Mouse (Mus musculus) limb, embryonic 12.5 days (tissue): ENCODE results near the gene Marco. TPM values are rescaled to one million over a fixed set of nuclear protein-coding genes. Genes with fewer than 3 reads are reported as not detected.

Source experiments
- ATAC-seq: fragments of 200-750 bp; cut with Nextera tagmentation; 2 replicates; pipeline ENCODE4 v1.8.0; 2017; ENCODE audit warnings: low read depth, moderate TSS enrichment; ENCODE audit not compliant: insufficient number of reproducible peaks, insufficient read depth, low FRiP score, low TSS enrichment
- H3K27ac ChIP-seq: fragments of 300-500 bp; sonication (generic); 2 replicates; pipeline ENCODE4 v1.5.1; 2016; ENCODE audit warnings: mild to moderate bottlenecking, moderate library complexity
- H3K27me3 ChIP-seq: fragments of 300-500 bp; sonication (generic); 2 replicates; pipeline ENCODE4 v1.6.1; 2016; ENCODE audit warnings: mild to moderate bottlenecking, moderate library complexity
- H3K36me3 ChIP-seq: fragments of 300-500 bp; sonication (generic); 2 replicates; pipeline ENCODE4 v1.6.1; 2016; ENCODE audit warnings: mild to moderate bottlenecking, moderate library complexity
- H3K4me1 ChIP-seq: fragments of 300-500 bp; sonication (generic); replicated peaks from 2 replicates; pipeline ENCODE4 v1.6.1; 2016
- H3K4me2 ChIP-seq: fragments of 300-500 bp; sonication (generic); 2 replicates; pipeline ENCODE4 v1.6.1; 2016; ENCODE audit warnings: mild to moderate bottlenecking, moderate library complexity
- H3K4me3 ChIP-seq: fragments of 300-500 bp; sonication (generic); replicated peaks from 2 replicates; pipeline ENCODE4 v1.5.1; 2016; ENCODE audit warnings: mild to moderate bottlenecking
- H3K9ac ChIP-seq: fragments of 300-500 bp; sonication (generic); replicated peaks from 2 replicates; pipeline ENCODE4 v1.6.1; 2016; ENCODE audit warnings: mild to moderate bottlenecking, moderate library complexity
- H3K9me3 ChIP-seq: fragments of 300-500 bp; sonication (generic); 2 replicates; pipeline ENCODE4 v1.6.1; 2016; ENCODE audit warnings: mild to moderate bottlenecking, moderate library complexity
- WGBS: fragments of 180-500 bp; shearing (Covaris S2); methylation state at CpG from one replicate; pipeline ENCODE4 v1.1.7; 2016; 5-methylcytosine and 5-hydroxymethylcytosine counted together
- polyA plus RNA-seq: library from polyadenylated mRNA; unstranded; fragments of >200 nt; fragmentation: Nextera tagmentation; extraction: Ambion mirVana; gene quantifications from 2 replicates; pipeline ENCODE4 v1.2.1, GENCODE M21; 2016

Gene Marco
- polyA plus RNA-seq, 1 experiment from 2014 or later = not detected

DNA sequence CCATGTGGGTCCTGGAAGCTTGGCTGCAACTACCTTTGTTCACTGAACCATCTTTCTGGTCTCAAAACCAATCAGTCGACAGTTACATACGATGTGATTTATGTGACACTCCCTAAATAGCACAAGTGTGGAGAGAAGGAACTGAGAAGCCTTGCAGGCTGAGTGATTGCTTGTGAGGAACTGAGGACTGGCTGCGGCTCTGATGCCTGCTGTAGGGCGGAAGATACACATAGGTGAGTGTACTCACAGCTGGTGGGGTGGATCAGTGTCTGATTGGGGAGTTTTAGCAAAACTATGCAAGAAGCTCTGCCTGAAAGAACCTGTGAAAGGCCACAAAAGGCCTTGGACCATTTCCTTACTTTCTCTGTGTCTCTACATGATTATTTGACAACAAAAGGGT is 3.3 kb downstream of the Marco start:
- Histone ChIP-seq H3K27me3 (no peaks in the 10 kb centered on the region; the same call in 1 of the 2 replicates), H3K4me1 (no peaks in the 10 kb centered on the region), H3K27ac (no peak overlapping the region), H3K4me2 (no peak overlapping the region), H3K9me3 (no peaks in the 10 kb centered on the region), H3K36me3 (no peaks in the 10 kb centered on the region), H3K9ac (no peak overlapping the region), H3K4me3 (no peak overlapping the region)
- no peak for ATAC-seq
- 72% methylated on average over 4 of the region's 4 CpGs for WGBS

DNA sequence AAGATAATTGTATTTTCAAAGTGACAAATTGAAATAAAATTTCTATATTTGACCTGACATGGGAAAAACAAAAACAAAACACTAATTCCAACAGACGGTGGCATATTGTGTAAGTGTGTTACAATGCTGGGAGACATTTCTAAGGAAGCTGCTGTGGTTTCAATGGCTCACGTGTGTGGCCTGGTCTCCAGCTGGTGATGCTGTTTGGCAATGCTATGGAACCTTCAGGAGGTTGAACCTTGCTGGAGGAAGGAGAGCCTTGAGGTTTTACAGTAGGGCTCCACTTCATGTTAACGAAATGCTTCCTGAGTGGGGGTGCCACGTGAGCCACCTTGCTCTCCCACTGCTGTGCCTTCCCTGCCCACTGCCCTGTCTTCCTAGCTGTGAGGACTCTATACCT is 6.8 kb downstream of the Marco start:
- H3K36me3 ChIP-seq = no peaks in the 10 kb centered on the region
- H3K4me1 ChIP-seq = no peaks in the 10 kb centered on the region
- WGBS = 74% methylated on average over 4 of the region's 4 CpGs
- no peak overlapping the region for H3K9ac ChIP-seq
- no peak overlapping the region for H3K4me3 ChIP-seq
- no peaks in the 10 kb centered on the region for H3K27me3 ChIP-seq
- no peak for ATAC-seq
- H3K9me3 ChIP-seq = no peaks in the 10 kb centered on the region
- H3K4me2 ChIP-seq = no peak overlapping the region
- no peak overlapping the region for H3K27ac ChIP-seq

DNA sequence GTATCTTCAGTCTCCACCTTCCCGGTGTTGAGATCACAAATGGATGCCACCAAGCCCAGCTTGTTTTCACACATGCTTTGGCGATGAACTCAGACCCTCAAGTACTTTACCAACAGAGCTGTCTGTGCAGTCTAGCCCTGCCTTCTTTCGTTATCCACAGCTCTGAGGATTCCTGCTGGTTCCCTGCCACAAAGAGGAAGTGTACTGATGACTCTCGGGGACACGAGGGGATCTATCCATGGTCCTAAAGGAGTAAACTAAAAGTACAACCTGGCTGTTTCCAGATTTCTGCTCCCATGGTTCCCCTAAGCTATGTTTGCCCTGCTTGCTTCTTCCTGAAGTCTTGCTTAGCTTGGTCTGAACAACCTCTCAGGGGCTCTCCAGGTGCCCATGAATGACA is 23.9 kb downstream of the Marco start:
- ATAC-seq = no peak
- no peak overlapping the region for H3K9ac ChIP-seq
- WGBS = 15% methylated on average over 5 of the region's 5 CpGs

DNA sequence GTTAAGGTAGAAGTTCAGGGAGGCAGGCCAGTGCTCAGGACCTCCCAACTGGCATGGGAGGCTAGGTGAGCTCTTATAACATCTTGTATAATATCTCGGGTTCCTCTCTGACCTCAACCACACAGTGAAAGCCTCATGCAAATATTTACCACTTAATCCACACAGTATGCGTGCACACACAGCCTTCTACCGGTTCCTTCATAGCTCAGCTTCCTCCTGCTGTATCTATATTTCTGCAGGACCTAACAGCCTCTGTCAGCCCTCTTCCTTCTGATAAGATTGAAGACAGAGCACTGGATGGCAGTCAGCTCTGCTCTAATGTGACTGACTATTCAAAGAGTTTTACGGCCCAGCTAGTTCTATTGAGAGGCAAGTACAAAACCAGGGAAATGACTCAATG is 30.0 kb downstream of the Marco start:
- Histone ChIP-seq H3K4me2 (no peak overlapping the region), H3K9ac (no peak overlapping the region), H3K36me3 (no peaks in the 10 kb centered on the region), H3K9me3 (no peaks in the 10 kb centered on the region), H3K27me3 (peaks cover 3% of the 10 kb centered on the region), H3K27ac (no peak overlapping the region), H3K4me1 (no peaks in the 10 kb centered on the region), H3K4me3 (no peak overlapping the region)
- no peak for ATAC-seq
- WGBS = 72% methylated on average over 4 of the region's 4 CpGs

More for the DNA sequence above, 23.9 kb downstream of the Marco start:
- no peak overlapping the region for H3K4me2 ChIP-seq
- no peaks in the 10 kb centered on the region for H3K27me3 ChIP-seq
- H3K4me1 ChIP-seq = no peaks in the 10 kb centered on the region
- no peak overlapping the region for H3K27ac ChIP-seq
- H3K36me3 ChIP-seq = no peaks in the 10 kb centered on the region
- H3K4me3 ChIP-seq = no peak overlapping the region
- H3K9me3 ChIP-seq = no peaks in the 10 kb centered on the region

DNA sequence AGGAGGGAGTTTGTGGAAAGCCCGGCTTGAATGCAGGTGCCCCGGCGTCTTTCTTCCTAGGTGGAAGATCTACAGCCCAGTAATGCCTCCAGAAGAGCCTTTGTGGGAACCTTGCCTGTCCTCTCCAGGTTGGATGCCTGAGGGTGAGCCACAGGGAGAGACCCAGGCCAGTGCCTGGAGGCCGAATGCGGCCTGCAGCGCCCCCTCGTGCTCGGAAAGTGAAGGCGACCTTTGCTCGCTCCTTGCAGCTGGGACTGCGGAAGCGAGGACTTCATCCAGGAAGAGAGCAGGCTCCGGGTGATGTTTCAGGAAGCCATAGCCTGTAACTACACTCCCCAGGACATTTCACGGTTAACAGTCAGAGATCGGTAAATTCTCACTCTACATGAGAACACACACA is 35.9 kb downstream of the Marco start:
- ATAC-seq = no peak
- no peak overlapping the region for H3K4me3 ChIP-seq
- no peak overlapping the region for H3K4me2 ChIP-seq
- no peak overlapping the region for H3K27ac ChIP-seq
- H3K27me3 ChIP-seq = no peaks in the 10 kb centered on the region
- H3K4me1 ChIP-seq = peaks cover 4% of the 10 kb centered on the region; the same call in 1 of the 2 replicates
- H3K36me3 ChIP-seq = no peaks in the 10 kb centered on the region
- H3K9me3 ChIP-seq = no peaks in the 10 kb centered on the region
- WGBS = 11% methylated on average over 15 of the region's 15 CpGs
- no peak overlapping the region for H3K9ac ChIP-seq

DNA sequence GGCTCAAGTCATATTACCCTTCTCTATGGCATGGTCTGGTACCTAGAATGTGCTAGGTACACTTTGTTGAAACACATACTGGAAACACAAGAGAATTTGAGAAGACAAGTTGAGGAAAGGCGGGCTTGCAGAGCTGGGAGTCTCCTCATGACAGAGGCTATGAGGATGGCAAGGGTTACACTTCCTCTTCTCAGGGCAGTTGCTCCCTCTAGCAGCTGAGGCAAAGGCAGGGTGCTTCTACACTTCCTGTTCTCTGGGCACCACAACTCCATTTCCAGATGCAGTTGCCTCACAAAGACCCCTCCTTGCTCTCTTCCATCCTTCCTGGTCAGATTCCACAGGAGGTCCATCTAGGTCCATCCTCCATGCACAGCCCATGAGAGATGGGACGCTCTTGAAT is 37.5 kb downstream of the Marco start:
- H3K9me3 ChIP-seq = no peaks in the 10 kb centered on the region
- no peak overlapping the region for H3K4me2 ChIP-seq
- H3K36me3 ChIP-seq = no peaks in the 10 kb centered on the region
- no peak for ATAC-seq
- H3K4me3 ChIP-seq = no peak overlapping the region
- H3K9ac ChIP-seq = no peak overlapping the region
- H3K27ac ChIP-seq = no peak overlapping the region
- peaks cover 11% of the 10 kb centered on the region for H3K4me1 ChIP-seq
- no peaks in the 10 kb centered on the region for H3K27me3 ChIP-seq
- 89% methylated on average over 2 of the region's 2 CpGs for WGBS

DNA sequence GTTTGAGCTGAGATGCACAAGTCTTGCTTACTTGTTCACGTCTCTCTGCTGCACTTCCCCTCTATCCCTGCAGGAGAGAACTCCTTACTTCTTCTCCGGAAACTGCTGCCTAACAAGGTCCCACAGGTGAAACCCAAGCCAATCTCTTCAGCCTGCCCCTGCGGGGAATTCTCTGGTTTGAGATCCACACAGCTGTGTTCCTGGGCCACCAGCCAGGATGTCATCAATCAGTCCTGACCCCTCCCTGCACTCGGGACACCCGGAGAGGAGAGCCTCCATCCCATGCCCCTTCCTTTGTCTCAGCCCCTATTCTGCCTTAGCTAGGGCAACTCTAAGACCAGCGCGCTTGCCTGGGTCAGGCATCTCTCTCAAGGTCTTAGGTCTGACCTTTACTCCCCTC is 38.1 kb downstream of the Marco start:
- H3K27me3 ChIP-seq = no peaks in the 10 kb centered on the region
- H3K9me3 ChIP-seq = no peaks in the 10 kb centered on the region
- no peak overlapping the region for H3K27ac ChIP-seq
- no peaks in the 10 kb centered on the region for H3K36me3 ChIP-seq
- no peak overlapping the region; the same call in 1 of the 2 replicates for H3K4me2 ChIP-seq
- no peak overlapping the region for H3K4me3 ChIP-seq
- peaks cover 11% of the 10 kb centered on the region for H3K4me1 ChIP-seq
- no peak for ATAC-seq
- WGBS = 26% methylated on average over 7 of the region's 7 CpGs
- no peak overlapping the region for H3K9ac ChIP-seq

DNA sequence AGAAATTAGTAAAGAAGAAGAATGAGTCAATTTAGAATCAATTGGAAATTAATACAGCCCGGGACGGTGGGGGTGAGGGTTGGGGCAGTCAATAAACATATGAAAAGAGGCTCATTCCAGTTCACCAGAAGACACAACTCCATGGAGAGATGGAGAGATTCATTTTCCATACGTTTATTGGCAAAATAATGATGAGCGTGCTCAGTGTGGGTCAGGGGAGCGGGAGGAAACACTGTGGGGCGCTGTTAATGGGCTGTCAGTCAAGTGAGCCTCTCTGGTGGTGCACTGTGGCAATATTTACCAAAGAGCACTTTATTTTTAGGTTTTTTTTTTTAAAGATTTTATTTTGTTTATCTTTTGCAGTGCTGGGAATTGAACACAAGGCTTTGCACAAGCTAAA is 45.8 kb downstream of the Marco start:
- 86% methylated on average over 6 of the region's 6 CpGs for WGBS
- no peak overlapping the region for H3K9ac ChIP-seq
- no peak for ATAC-seq

DNA sequence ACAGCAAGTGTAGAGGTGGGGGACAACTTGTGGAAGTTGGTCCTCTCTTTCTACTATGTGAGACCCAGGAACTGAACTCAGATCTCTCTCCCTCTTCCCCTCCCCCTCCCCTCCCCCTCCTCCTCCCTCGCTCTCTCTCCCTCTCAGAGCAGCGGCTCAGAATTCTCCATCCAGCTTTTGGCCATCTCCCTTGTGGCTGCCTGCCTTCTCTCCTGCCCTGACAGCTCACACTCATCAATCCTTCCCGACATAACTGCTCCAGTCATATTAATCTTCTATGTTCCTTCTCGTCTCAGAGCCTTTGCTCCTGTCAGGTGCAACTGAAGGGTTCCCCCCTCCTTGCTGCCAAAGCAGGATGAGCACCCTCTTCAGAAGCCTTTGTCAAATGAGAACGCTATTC is 46.3 kb downstream of the Marco start:
- Histone ChIP-seq H3K27ac (no peak overlapping the region), H3K4me2 (no peak overlapping the region), H3K4me3 (no peak overlapping the region), H3K27me3 (no peaks in the 10 kb centered on the region), H3K36me3 (no peaks in the 10 kb centered on the region), H3K9ac (no peak overlapping the region), H3K4me1 (peaks cover 7% of the 10 kb centered on the region; the same call in 1 of the 2 replicates), H3K9me3 (no peaks in the 10 kb centered on the region)
- no peak for ATAC-seq
- 47% methylated on average over 4 of the region's 5 CpGs for WGBS

More for the DNA sequence above, 45.8 kb downstream of the Marco start:
- H3K9me3 ChIP-seq = no peaks in the 10 kb centered on the region
- H3K27ac ChIP-seq = no peak overlapping the region
- peaks cover 7% of the 10 kb centered on the region; the same call in 1 of the 2 replicates for H3K4me1 ChIP-seq
- H3K4me3 ChIP-seq = no peak overlapping the region
- H3K4me2 ChIP-seq = no peak overlapping the region
- no peaks in the 10 kb centered on the region for H3K36me3 ChIP-seq
- H3K27me3 ChIP-seq = no peaks in the 10 kb centered on the region

DNA sequence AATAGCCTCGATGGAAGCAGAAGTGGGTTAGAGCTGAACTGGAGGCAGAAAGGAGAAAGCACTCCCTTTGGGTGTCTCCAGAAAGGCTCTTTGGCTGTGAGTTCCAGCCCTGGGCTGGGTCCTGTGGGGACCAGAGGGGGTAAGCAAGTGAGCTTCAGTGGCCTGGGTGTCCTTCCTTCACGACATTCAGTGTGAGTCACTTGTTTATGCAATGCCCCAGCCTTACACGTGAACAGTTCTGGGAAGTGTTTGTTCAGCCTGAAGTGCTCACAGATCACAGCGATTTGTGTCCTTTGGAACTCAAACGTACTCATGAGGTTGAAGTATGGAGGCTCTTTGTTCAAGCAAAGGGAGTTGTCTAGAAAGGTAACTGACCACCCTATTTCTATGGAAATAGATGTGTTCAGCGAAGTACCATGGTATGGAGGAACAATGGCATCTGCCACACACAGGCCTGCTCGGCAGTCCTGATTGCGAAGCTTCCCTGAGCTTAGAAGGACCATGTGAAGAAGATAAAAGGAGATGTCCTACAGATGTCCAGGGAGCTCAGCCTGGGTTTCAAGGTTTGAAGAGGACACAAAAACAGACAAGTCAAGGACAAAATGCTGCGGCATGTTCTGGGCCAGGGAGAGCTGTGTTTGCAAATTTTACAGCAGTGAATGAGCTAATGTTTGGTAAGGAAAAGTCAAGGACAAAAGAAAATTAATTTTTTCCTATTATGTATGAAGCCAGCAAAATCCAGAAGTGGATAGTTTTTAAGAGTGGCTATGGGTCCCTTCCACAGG is 53.1 kb downstream of the Marco start:
- Histone ChIP-seq H3K4me2 (no peak overlapping the region), H3K9me3 (no peaks in the 10 kb centered on the region), H3K4me3 (no peak overlapping the region), H3K4me1 (no peaks in the 10 kb centered on the region), H3K9ac (no peak overlapping the region), H3K36me3 (no peaks in the 10 kb centered on the region), H3K27me3 (no peaks in the 10 kb centered on the region), H3K27ac (no peak overlapping the region)
- no peak for ATAC-seq
- 85% methylated on average over 9 of the region's 9 CpGs for WGBS

DNA sequence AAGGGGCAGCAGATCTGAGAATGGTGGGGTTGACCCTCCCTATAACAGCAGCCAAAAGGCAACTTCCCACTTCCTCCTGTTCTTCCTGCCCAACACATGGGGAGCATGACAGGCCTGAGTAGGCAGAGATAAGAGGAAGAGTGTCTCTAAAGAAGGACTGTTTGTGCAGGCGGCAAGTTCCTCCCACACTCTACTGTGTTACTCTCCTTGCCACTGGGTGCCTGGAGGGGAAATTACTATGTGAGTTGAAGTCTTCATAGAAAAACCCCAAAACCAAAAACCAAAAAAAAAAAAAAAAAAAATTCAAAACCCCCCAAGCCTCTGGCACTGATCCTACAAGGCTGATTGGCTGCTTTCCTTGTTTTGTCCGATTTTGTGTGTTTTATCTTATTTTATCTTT is 55.2 kb downstream of the Marco start:
- WGBS = 79% methylated on average over 2 of the region's 2 CpGs
- H3K4me2 ChIP-seq = no peak overlapping the region
- no peak overlapping the region for H3K27ac ChIP-seq
- H3K9me3 ChIP-seq = no peaks in the 10 kb centered on the region
- no peaks in the 10 kb centered on the region for H3K4me1 ChIP-seq
- H3K4me3 ChIP-seq = no peak overlapping the region
- no peaks in the 10 kb centered on the region for H3K27me3 ChIP-seq
- no peak overlapping the region for H3K9ac ChIP-seq
- H3K36me3 ChIP-seq = no peaks in the 10 kb centered on the region
- ATAC-seq = no peak

DNA sequence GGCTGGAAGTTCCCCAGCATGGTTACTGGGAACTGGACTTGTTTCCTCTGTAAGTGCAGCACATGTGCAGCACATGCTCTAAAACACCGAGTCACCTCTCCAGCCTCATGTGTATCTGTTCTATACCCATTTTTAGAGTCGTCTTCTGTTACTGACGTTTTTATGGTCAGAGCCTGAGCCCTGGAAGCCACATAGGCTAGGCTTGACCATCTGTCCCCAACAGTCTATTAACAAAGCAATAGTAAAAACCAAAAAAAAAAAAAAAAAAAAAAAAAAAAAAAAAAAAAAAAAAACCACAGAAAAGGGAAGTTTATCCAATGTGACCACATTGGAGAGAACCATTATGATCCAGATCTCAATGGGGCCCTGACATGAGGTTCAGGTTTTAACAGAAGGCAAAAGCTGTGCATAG is 61.6 kb downstream of the Marco start:
- H3K9me3 ChIP-seq = no peaks in the 10 kb centered on the region
- ATAC-seq = no peak
- H3K9ac ChIP-seq = no peak overlapping the region
- no peak overlapping the region for H3K4me3 ChIP-seq
- no peaks in the 10 kb centered on the region for H3K36me3 ChIP-seq
- H3K4me1 ChIP-seq = no peaks in the 10 kb centered on the region
- no peak overlapping the region for H3K27ac ChIP-seq
- no peaks in the 10 kb centered on the region for H3K27me3 ChIP-seq
- 41% methylated on average over 3 of the region's 3 CpGs for WGBS
- H3K4me2 ChIP-seq = no peak overlapping the region
